Mouse (Mus musculus) hindbrain, embryonic 16.5 days (tissue): Measurements from ENCODE around the gene Kazald1. TPM values are rescaled to one million over a fixed set of nuclear protein-coding genes. Genes with fewer than 3 reads are reported as not detected.
"Not testable (repeated sequence)": the region's sequence is repeated elsewhere in the genome, so short reads cannot be mapped to it uniquely, and the experiment has no call there.

Source experiments
- ATAC-seq: fragments of 200-750 bp; cut with Nextera tagmentation; 2 replicates; pipeline ENCODE4 v1.8.0; 2017; ENCODE audit warnings: moderate TSS enrichment, moderate library complexity
- H3K27ac ChIP-seq: fragments of 300-500 bp; sonication (generic); 2 replicates; pipeline ENCODE4 v1.5.1; 2014; ENCODE audit warnings: low read depth, mild to moderate bottlenecking, control low read depth, low read length, moderate library complexity
- H3K27me3 ChIP-seq: fragments of 300-500 bp; sonication (generic); replicated peaks from 2 replicates; pipeline ENCODE4 v1.6.1; 2014; ENCODE audit warnings: low read length; ENCODE audit not compliant: control insufficient read depth, insufficient read depth
- H3K36me3 ChIP-seq: fragments of 300-500 bp; sonication (generic); 2 replicates; pipeline ENCODE4 v1.6.1; 2014; ENCODE audit warnings: mild to moderate bottlenecking, low read length, moderate library complexity, mixed read lengths; ENCODE audit not compliant: control insufficient read depth, insufficient read depth
- H3K4me1 ChIP-seq: fragments of 300-500 bp; sonication (generic); 2 replicates; pipeline ENCODE4 v1.6.1; 2014; ENCODE audit warnings: low read depth, low read length; ENCODE audit not compliant: control insufficient read depth, insufficient read depth
- H3K4me2 ChIP-seq: fragments of 300-500 bp; sonication (generic); 2 replicates; pipeline ENCODE4 v1.6.1; 2014; ENCODE audit warnings: mild to moderate bottlenecking, low read length, control low read depth, moderate library complexity
- H3K4me3 ChIP-seq: fragments of 300-500 bp; sonication (generic); 2 replicates; pipeline ENCODE4 v1.5.1; 2014; ENCODE audit warnings: mild to moderate bottlenecking, low read length, control low read depth, moderate library complexity
- H3K9ac ChIP-seq: fragments of 300-500 bp; sonication (generic); 2 replicates; pipeline ENCODE4 v1.6.1; 2014; ENCODE audit warnings: low read depth, mild to moderate bottlenecking, control low read depth, low read length, moderate library complexity
- H3K9me3 ChIP-seq: fragments of 300-500 bp; sonication (generic); 2 replicates; pipeline ENCODE4 v1.6.1; 2014; ENCODE audit warnings: mild to moderate bottlenecking, low read length, moderate library complexity; ENCODE audit not compliant: control insufficient read depth
- WGBS: fragments of 180-500 bp; shearing (Covaris S2); extraction: QIAGEN DNeasy Blood & Tissue Kit; methylation state at CpG from one replicate; pipeline ENCODE4 v1.1.7; 2014; 5-methylcytosine and 5-hydroxymethylcytosine counted together
- polyA plus RNA-seq: library from polyadenylated mRNA; unstranded; fragments of >200 nt; fragmentation: Nextera tagmentation; extraction: Ambion mirVana; gene quantifications from 2 replicates; pipeline ENCODE4 v1.2.1, GENCODE M21; 2015

Kazald1 gene
- polyA plus RNA-seq, 1 experiment from 2014 or later: 4.0 TPM

GRCm38 (mm10) chr19:45031780-45032179, 43.3 kb upstream of the Kazald1 start:
- Histone ChIP-seq H3K9ac (no peak overlapping the region), H3K36me3 (no peaks in the 10 kb centered on the region), H3K9me3 (no peaks in the 10 kb centered on the region), H3K27ac (no peak overlapping the region), H3K4me3 (no peak overlapping the region), H3K4me2 (no peak overlapping the region), H3K27me3 (no peaks in the 10 kb centered on the region), H3K4me1 (no peaks in the 10 kb centered on the region; the same call in 1 of the 2 replicates)
- WGBS: 13% methylated on average over 4 of the region's 4 CpGs
- peak; percentile 40 for ATAC-seq

- no peaks in the 10 kb centered on the region for H3K36me3 ChIP-seq
- ATAC-seq: no peak
- H3K27ac ChIP-seq: 0 out of 2 replicates have a peak overlapping the region, but pooled peaks have one; percentile 12
- no peaks in the 10 kb centered on the region for H3K9me3 ChIP-seq
- WGBS: 48% methylated on average over 17 of the region's 17 CpGs
- no peaks in the 10 kb centered on the region for H3K27me3 ChIP-seq
- H3K4me3 ChIP-seq: no peak overlapping the region
- H3K4me1 ChIP-seq: no peaks in the 10 kb centered on the region; the same call in 1 of the 2 replicates
- no peak overlapping the region for H3K4me2 ChIP-seq
- H3K9ac ChIP-seq: 0 out of 2 replicates have a peak overlapping the region, but pooled peaks have one; percentile 8
These were observed 42.3 kb upstream of the Kazald1 start for GRCm38 (mm10) chr19:45032570-45033332.

- Histone ChIP-seq H3K4me1 (no peaks in the 10 kb centered on the region; the same call in 1 of the 2 replicates), H3K27ac (no peak overlapping the region), H3K9ac (no peak overlapping the region), H3K9me3 (no peaks in the 10 kb centered on the region), H3K4me3 (no peak overlapping the region), H3K4me2 (no peak overlapping the region), H3K36me3 (no peaks in the 10 kb centered on the region), H3K27me3 (no peaks in the 10 kb centered on the region)
- WGBS: 30% methylated on average over 16 of the region's 16 CpGs
- ATAC-seq: no peak
These were observed 38.2 kb upstream of the Kazald1 start for GRCm38 (mm10) chr19:45036867-45037266.

DNA sequence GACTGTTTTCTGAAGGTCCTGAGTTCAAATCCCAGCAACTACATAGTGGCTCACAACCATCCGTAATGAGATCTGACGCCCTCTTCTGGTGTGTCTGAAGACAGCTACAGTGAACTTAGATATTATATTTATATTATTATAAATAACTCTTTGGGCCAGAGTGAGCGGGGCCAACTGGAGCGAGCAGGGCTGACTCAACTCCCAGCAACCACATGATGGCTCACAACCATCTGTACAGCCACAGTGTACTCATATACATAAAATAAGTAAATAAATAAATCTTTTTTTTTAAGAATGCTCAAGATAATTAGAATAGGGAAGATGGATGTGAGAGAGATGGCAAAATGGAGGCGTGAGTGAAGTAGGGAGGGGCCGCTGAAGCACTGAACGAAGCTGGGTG, 36.8 kb upstream of the Kazald1 start:
- WGBS: 91% methylated on average over 7 of the region's 7 CpGs
- H3K4me3 ChIP-seq: not testable (repeated sequence)

GRCm38 (mm10) chr19:45040214-45040613, 34.8 kb upstream of the Kazald1 start:
- H3K27me3 ChIP-seq: no peaks in the 10 kb centered on the region
- H3K9me3 ChIP-seq: no peaks in the 10 kb centered on the region
- H3K4me3 ChIP-seq: no peak overlapping the region
- ATAC-seq: no peak
- WGBS: 55% methylated on average over 13 of the region's 13 CpGs
- no peak overlapping the region for H3K4me2 ChIP-seq
- H3K27ac ChIP-seq: no peak overlapping the region
- H3K9ac ChIP-seq: no peak overlapping the region; the same call in 1 of the 2 replicates
- no peaks in the 10 kb centered on the region for H3K36me3 ChIP-seq
- H3K4me1 ChIP-seq: no peaks in the 10 kb centered on the region

More for the DNA sequence above, 36.8 kb upstream of the Kazald1 start:
- H3K9me3 ChIP-seq, H3K27ac ChIP-seq, H3K27me3 ChIP-seq, H3K4me1 ChIP-seq, H3K9ac ChIP-seq, H3K36me3 ChIP-seq, ATAC-seq, H3K4me2 ChIP-seq: not testable (repeated sequence)

DNA sequence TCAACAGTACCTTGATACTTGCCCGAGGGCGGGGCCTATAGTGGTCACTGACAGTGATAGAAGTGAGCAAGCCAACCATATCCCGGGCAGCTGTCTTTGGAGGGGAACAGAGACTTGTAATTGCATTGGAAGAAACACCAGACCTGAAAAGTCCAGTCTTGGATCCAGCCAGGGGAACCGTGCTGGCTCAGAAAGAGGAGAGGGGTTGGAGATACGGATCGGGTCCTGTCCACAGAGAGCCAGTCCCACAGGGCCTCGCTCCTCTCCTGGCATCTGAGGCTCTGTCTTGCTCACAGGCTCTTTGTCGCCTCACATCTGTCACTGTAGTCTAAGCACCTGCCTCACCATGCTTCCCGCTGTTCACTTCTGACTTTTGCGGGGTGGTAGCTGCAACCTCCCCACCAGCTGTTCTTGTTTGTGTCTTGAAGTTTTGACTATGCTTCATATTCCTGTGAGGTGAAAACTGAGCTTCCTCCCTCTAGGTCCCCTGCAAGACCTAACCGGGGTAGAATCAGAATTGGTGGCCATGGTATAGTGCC, 30.6 kb upstream of the Kazald1 start:
- no peak overlapping the region for H3K4me2 ChIP-seq
- ATAC-seq: no peak
- H3K27ac ChIP-seq: no peak overlapping the region
- no peaks in the 10 kb centered on the region for H3K9me3 ChIP-seq
- no peak overlapping the region for H3K9ac ChIP-seq
- WGBS: 67% methylated on average over 11 of the region's 11 CpGs
- no peak overlapping the region for H3K4me3 ChIP-seq
- H3K27me3 ChIP-seq: no peaks in the 10 kb centered on the region
- H3K4me1 ChIP-seq: peaks cover 23% of the 10 kb centered on the region
- H3K36me3 ChIP-seq: no peaks in the 10 kb centered on the region

DNA sequence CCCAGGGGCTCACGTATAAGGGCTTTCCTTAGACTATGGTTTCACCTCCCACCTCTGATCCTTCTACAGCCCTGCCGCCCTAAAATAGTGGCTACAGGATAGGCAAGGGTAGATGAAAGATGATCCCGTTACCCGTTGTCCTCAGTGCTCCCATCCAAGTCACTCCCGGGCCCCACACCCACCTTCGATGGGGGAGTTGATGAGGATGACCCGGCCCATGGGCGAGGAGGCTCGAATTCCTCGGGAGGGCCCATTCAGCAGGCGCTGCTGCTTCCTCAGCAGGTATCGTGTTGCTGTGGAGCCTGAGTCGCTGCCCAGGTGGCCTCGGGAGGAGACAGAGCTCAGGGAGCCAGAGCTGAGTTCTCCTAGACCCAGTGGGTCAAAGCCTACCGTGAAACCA, 29.8 kb upstream of the Kazald1 start:
- Histone ChIP-seq H3K9ac (no peak overlapping the region), H3K4me2 (no peak overlapping the region), H3K4me1 (peaks cover 26% of the 10 kb centered on the region), H3K36me3 (no peaks in the 10 kb centered on the region), H3K27me3 (no peaks in the 10 kb centered on the region), H3K27ac (no peak overlapping the region), H3K9me3 (no peaks in the 10 kb centered on the region), H3K4me3 (no peak overlapping the region)
- ATAC-seq: no peak
- 47% methylated on average over 15 of the region's 15 CpGs for whole genome bisulfite sequencing

GRCm38 (mm10) chr19:45045651-45046050, 29.4 kb upstream of the Kazald1 start, which contains the start of gene Pdzd7:
Gene Pdzd7, minus strand, starts transcription at chr19:45045717.
- no peak for ATAC-seq
- WGBS: 80% methylated on average over 5 of the region's 5 CpGs

DNA sequence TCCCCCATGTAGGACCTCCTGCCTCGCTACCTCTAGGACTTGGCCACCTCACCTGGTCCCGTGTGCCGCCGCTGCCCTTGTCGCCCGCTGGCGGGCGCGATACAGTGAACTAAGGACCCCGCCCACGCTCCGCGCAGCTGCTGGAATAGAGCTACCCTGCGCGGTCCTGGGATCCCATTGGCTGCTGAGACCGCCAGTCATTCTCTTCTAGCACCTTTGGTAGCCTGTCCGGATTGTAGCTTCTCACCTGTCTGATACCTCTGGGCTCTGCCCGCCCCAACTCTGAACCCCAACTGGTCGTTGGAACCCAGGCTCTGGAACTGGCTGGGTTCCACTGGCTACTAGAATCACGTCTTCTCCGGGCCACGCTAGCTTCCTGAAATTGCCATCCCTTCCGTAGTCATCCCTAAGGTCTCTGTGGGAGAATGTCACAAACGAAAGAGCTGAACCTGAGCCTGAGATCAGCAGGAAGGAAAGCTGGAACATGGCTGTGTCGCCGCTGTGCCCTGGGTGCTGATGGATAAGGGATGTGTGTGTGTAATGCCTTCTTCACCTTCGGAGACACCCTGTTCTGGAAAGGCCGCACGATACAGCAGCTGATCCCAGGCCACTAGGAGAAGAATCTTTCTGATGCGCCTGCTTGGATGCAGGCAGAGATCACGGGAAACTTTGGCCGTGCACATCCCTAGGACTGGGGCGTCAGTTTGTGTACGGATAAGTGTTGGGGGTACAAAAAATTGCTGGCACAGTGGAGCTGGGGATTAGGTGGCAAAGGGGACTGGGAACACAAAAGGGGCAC, 28.3 kb upstream of the Kazald1 start:
- H3K9ac ChIP-seq: peak overlapping the region; percentile 81
- H3K4me3 ChIP-seq: peak overlapping the region; percentile 67
- no peaks in the 10 kb centered on the region for H3K36me3 ChIP-seq
- peaks cover 26% of the 10 kb centered on the region for H3K4me1 ChIP-seq
- peak overlapping the region; percentile 75 for H3K4me2 ChIP-seq
- no peaks in the 10 kb centered on the region for H3K9me3 ChIP-seq
- peak; percentile 70 for ATAC-seq
- peak overlapping the region; percentile 94 for H3K27ac ChIP-seq
- WGBS: under 1% methylated on average over 34 of the region's 34 CpGs
- H3K27me3 ChIP-seq: no peaks in the 10 kb centered on the region

More at GRCm38 (mm10) chr19:45045651-45046050, 29.4 kb upstream of the Kazald1 start, which contains the start of gene Pdzd7:
- peak within 1 kb of the TSS; percentile 94 for H3K27ac ChIP-seq
- no peaks in the 10 kb centered on the region for H3K9me3 ChIP-seq
- H3K27me3 ChIP-seq: no peaks in the 10 kb centered on the region
- H3K4me1 ChIP-seq: peaks cover 26% of the 10 kb centered on the region
- H3K9ac ChIP-seq: peak within 1 kb of the TSS; percentile 81
- peak within 1 kb of the TSS; percentile 67 for H3K4me3 ChIP-seq
- peak within 1 kb of the TSS; percentile 75 for H3K4me2 ChIP-seq
- H3K36me3 ChIP-seq: no peaks in the 10 kb centered on the region
